Mouse (Mus musculus): ENCODE data around the gene Zcchc24. TPM values are rescaled to one million over a fixed set of nuclear protein-coding genes. Genes with fewer than 3 reads are reported as not detected.
A peak's percentile ranks its signal among the peaks of the same experiment; 100 is the strongest.
"Not testable (repeated sequence)": the region's sequence is repeated elsewhere in the genome, so short reads cannot be mapped to it uniquely, and the experiment has no call there.

Zcchc24 gene
- 10 to 100 TPM; 47.4 to 47.7 TPM for total RNA-seq (2021)
- long read RNA-seq, experiment 1, full-length matches to known transcripts: 52 of 73 reads
- long read RNA-seq, experiment 1, partial matches to known transcripts: 20 of 73 reads
- long read RNA-seq, experiment 1, other reads (novel, unspliced or antisense): 1 of 73 reads
- long read RNA-seq, experiment 2, full-length matches to known transcripts: 17 of 45 reads
- long read RNA-seq, experiment 2, partial matches to known transcripts: 28 of 45 reads
- long read RNA-seq, experiment 2, other reads (novel, unspliced or antisense): 0 of 45 reads

GRCm38 (mm10) chr14:25768915-25769625, at the start of gene Zcchc24:
TSS of gene Zcchc24 (minus strand) at chr14:25769039.
- peak; percentile 69 to 78 for DNase-seq (ENCODE audit: low spot score in 2 of 2)

GRCm38 (mm10) chr14:25816416-25816815, 47.6 kb upstream of the Zcchc24 start:
- DNase-seq (ENCODE audit: low spot score in 2 of 2): peak; percentile 75 to 78

- no peak for DNase-seq (ENCODE audit: low spot score in 2 of 2)
Observed at GRCm38 (mm10) chr14:25814140-25814539, 45.3 kb upstream of the Zcchc24 start.

GRCm38 (mm10) chr14:25811026-25811425, 42.2 kb upstream of the Zcchc24 start:
- not testable (repeated sequence) for DNase-seq (ENCODE audit: low spot score in 2 of 2)

- no peak for DNase-seq (ENCODE audit: low spot score in 2 of 2)
Observed at GRCm38 (mm10) chr14:25806561-25806960, 37.7 kb upstream of the Zcchc24 start.

- DNase-seq (ENCODE audit: low spot score in 2 of 2): no peak
Observed at GRCm38 (mm10) chr14:25805871-25806270, 37.0 kb upstream of the Zcchc24 start.

GRCm38 (mm10) chr14:25803246-25803809, 34.5 kb upstream of the Zcchc24 start:
- no peak for DNase-seq (ENCODE audit: low spot score in 2 of 2)

GRCm38 (mm10) chr14:25802511-25802910, 33.7 kb upstream of the Zcchc24 start:
- no peak for DNase-seq (ENCODE audit: low spot score in 2 of 2)

- peak; percentile 83 to 92 for DNase-seq (ENCODE audit: low spot score in 2 of 2)
Observed at GRCm38 (mm10) chr14:25800166-25800960, 31.5 kb upstream of the Zcchc24 start.

- no peak for DNase-seq (ENCODE audit: low spot score in 2 of 2)
Observed at GRCm38 (mm10) chr14:25796619-25797018, 27.8 kb upstream of the Zcchc24 start.

- DNase-seq (ENCODE audit: low spot score in 2 of 2): peak; percentile 25 to 41
Observed at GRCm38 (mm10) chr14:25795561-25796174, 26.8 kb upstream of the Zcchc24 start.

- DNase-seq (ENCODE audit: low spot score in 2 of 2): peak in 1 of 2 experiments; percentile 37
Observed at GRCm38 (mm10) chr14:25795067-25795466, 26.2 kb upstream of the Zcchc24 start.

GRCm38 (mm10) chr14:25794331-25794730, 25.5 kb upstream of the Zcchc24 start:
- DNase-seq (ENCODE audit: low spot score in 2 of 2): no peak

- no peak for DNase-seq (ENCODE audit: low spot score in 2 of 2)
Observed at GRCm38 (mm10) chr14:25790768-25791302, 22.0 kb upstream of the Zcchc24 start.

GRCm38 (mm10) chr14:25789946-25790345, 21.1 kb upstream of the Zcchc24 start:
- DNase-seq (ENCODE audit: low spot score in 2 of 2): no peak

GRCm38 (mm10) chr14:25789207-25789606, 20.4 kb upstream of the Zcchc24 start:
- no peak for DNase-seq (ENCODE audit: low spot score in 2 of 2)

- DNase-seq (ENCODE audit: low spot score in 2 of 2): no peak
Observed at GRCm38 (mm10) chr14:25788201-25788600, 19.4 kb upstream of the Zcchc24 start.

- no peak for DNase-seq (ENCODE audit: low spot score in 2 of 2)
Observed at GRCm38 (mm10) chr14:25787387-25787910, 18.6 kb upstream of the Zcchc24 start.

GRCm38 (mm10) chr14:25786959-25787358, 18.1 kb upstream of the Zcchc24 start:
- DNase-seq (ENCODE audit: low spot score in 2 of 2): no peak

GRCm38 (mm10) chr14:25785210-25785609, 16.4 kb upstream of the Zcchc24 start:
- no peak for DNase-seq (ENCODE audit: low spot score in 2 of 2)
